Mouse (Mus musculus): Measurements from ENCODE around the gene Plpp1.

Gene Plpp1

GRCm38 (mm10) chr13:112815996-112816395 is 15.4 kb downstream of the Plpp1 start:
- no peak for DNase-seq (ENCODE audit: low read depth, low spot score)

- DNase-seq (ENCODE audit: low read depth, low spot score) = no peak
These were observed 17.5 kb downstream of the Plpp1 start for GRCm38 (mm10) chr13:112818125-112818524.

GRCm38 (mm10) chr13:112822413-112822812 is 21.8 kb downstream of the Plpp1 start:
- no peak for DNase-seq (ENCODE audit: low read depth, low spot score)

GRCm38 (mm10) chr13:112823236-112823910 is 22.8 kb downstream of the Plpp1 start:
- no peak for DNase-seq (ENCODE audit: low read depth, low spot score)

GRCm38 (mm10) chr13:112823911-112824648 is 23.5 kb downstream of the Plpp1 start:
- no peak for DNase-seq (ENCODE audit: low read depth, low spot score)

GRCm38 (mm10) chr13:112825479-112825878 is 24.9 kb downstream of the Plpp1 start:
- DNase-seq (ENCODE audit: low read depth, low spot score) = no peak

GRCm38 (mm10) chr13:112829619-112830018 is 29.0 kb downstream of the Plpp1 start:
- no peak for DNase-seq (ENCODE audit: low read depth, low spot score)

GRCm38 (mm10) chr13:112832589-112832988 is 32.0 kb downstream of the Plpp1 start:
- no peak for DNase-seq (ENCODE audit: low read depth, low spot score)

GRCm38 (mm10) chr13:112833253-112833894 is 32.8 kb downstream of the Plpp1 start:
- DNase-seq (ENCODE audit: low read depth, low spot score) = no peak

GRCm38 (mm10) chr13:112833895-112834263 is 33.3 kb downstream of the Plpp1 start:
- DNase-seq (ENCODE audit: low read depth, low spot score) = no peak

- no peak for DNase-seq (ENCODE audit: low read depth, low spot score)
These were observed 34.5 kb downstream of the Plpp1 start for GRCm38 (mm10) chr13:112835113-112835512.

GRCm38 (mm10) chr13:112836951-112837350 is 36.4 kb downstream of the Plpp1 start:
- DNase-seq (ENCODE audit: low read depth, low spot score) = no peak

GRCm38 (mm10) chr13:112837621-112838155 is 37.1 kb downstream of the Plpp1 start:
- no peak for DNase-seq (ENCODE audit: low read depth, low spot score)

GRCm38 (mm10) chr13:112838562-112839232 is 38.1 kb downstream of the Plpp1 start:
- DNase-seq (ENCODE audit: low read depth, low spot score) = no peak

GRCm38 (mm10) chr13:112840241-112841087 is 39.9 kb downstream of the Plpp1 start:
- DNase-seq (ENCODE audit: low read depth, low spot score) = no peak

- DNase-seq (ENCODE audit: low read depth, low spot score) = no peak
These were observed 45.3 kb downstream of the Plpp1 start for GRCm38 (mm10) chr13:112845931-112846330.

- DNase-seq (ENCODE audit: low read depth, low spot score) = no peak
These were observed 53.2 kb downstream of the Plpp1 start for GRCm38 (mm10) chr13:112853710-112854316.

- no peak for DNase-seq (ENCODE audit: low read depth, low spot score)
These were observed 53.8 kb downstream of the Plpp1 start for GRCm38 (mm10) chr13:112854402-112854801.

GRCm38 (mm10) chr13:112857921-112858320 is 57.3 kb downstream of the Plpp1 start:
- DNase-seq (ENCODE audit: low read depth, low spot score) = no peak

- no peak for DNase-seq (ENCODE audit: low read depth, low spot score)
These were observed 59.1 kb downstream of the Plpp1 start for GRCm38 (mm10) chr13:112859574-112860134.
